Mouse (Mus musculus) liver (tissue): Measurements from ENCODE around the gene Irf4.

Experiments used
- DNase-seq: peaks from one replicate; pipeline ENCODE4 v3.0.0-alpha.2; 2020; ENCODE audit warnings: mixed read lengths

Irf4 gene

GRCm38 (mm10) chr13:30749021-30749556 lies at the start of gene Irf4:
TSS of gene Irf4 (plus strand) at chr13:30749226.
- peak; percentile 54 for DNase-seq

- DNase-seq: no peak
These were observed 46.3 kb upstream of the Irf4 start for GRCm38 (mm10) chr13:30702695-30703094.

- no peak for DNase-seq
These were observed 44.6 kb upstream of the Irf4 start for GRCm38 (mm10) chr13:30704246-30705095.

GRCm38 (mm10) chr13:30711066-30711465 lies 38.0 kb upstream of the Irf4 start:
- DNase-seq: no peak

GRCm38 (mm10) chr13:30711711-30712110 lies 37.3 kb upstream of the Irf4 start:
- no peak for DNase-seq

GRCm38 (mm10) chr13:30712280-30712679 lies 36.7 kb upstream of the Irf4 start:
- no peak for DNase-seq

- no peak for DNase-seq
These were observed 35.4 kb upstream of the Irf4 start for GRCm38 (mm10) chr13:30713621-30714020.

GRCm38 (mm10) chr13:30714552-30714951 lies 34.5 kb upstream of the Irf4 start:
- no peak for DNase-seq

GRCm38 (mm10) chr13:30715060-30715459 lies 34.0 kb upstream of the Irf4 start:
- no peak for DNase-seq

- DNase-seq: no peak
These were observed 33.5 kb upstream of the Irf4 start for GRCm38 (mm10) chr13:30715573-30715972.

- no peak for DNase-seq
These were observed 32.4 kb upstream of the Irf4 start for GRCm38 (mm10) chr13:30716611-30717010.

GRCm38 (mm10) chr13:30722601-30723000 lies 26.4 kb upstream of the Irf4 start:
- no peak for DNase-seq

- no peak for DNase-seq
These were observed 25.8 kb upstream of the Irf4 start for GRCm38 (mm10) chr13:30723258-30723657.

GRCm38 (mm10) chr13:30723858-30724257 lies 25.2 kb upstream of the Irf4 start:
- DNase-seq: no peak

- no peak for DNase-seq
These were observed 24.2 kb upstream of the Irf4 start for GRCm38 (mm10) chr13:30724691-30725271.

GRCm38 (mm10) chr13:30726879-30727278 lies 22.1 kb upstream of the Irf4 start:
- no peak for DNase-seq

GRCm38 (mm10) chr13:30728155-30728554 lies 20.9 kb upstream of the Irf4 start:
- DNase-seq: no peak

- DNase-seq: no peak
These were observed 19.8 kb upstream of the Irf4 start for GRCm38 (mm10) chr13:30729245-30729644.

GRCm38 (mm10) chr13:30730104-30730793 lies 18.8 kb upstream of the Irf4 start:
- DNase-seq: no peak

GRCm38 (mm10) chr13:30732709-30733445 lies 16.1 kb upstream of the Irf4 start:
- DNase-seq: no peak

- DNase-seq: no peak
These were observed 12.3 kb upstream of the Irf4 start for GRCm38 (mm10) chr13:30736721-30737120.

- no peak for DNase-seq
These were observed 11.8 kb upstream of the Irf4 start for GRCm38 (mm10) chr13:30737257-30737656.
